Mouse (Mus musculus) liver, embryonic 11.5 days (tissue): ENCODE measurements around the gene Hsd17b2. TPM values are rescaled to one million over a fixed set of nuclear protein-coding genes. Genes with fewer than 3 reads are reported as not detected.
A peak's percentile ranks its signal among the peaks of the same experiment; 100 is the strongest.
"Not testable (repeated sequence)": the region's sequence is repeated elsewhere in the genome, so short reads cannot be mapped to it uniquely, and the experiment has no call there.

Experiments
- ATAC-seq: fragments of 200-750 bp; cut with Nextera tagmentation; replicated peaks from 2 replicates; pipeline ENCODE4 v1.8.0; 2017; ENCODE audit warnings: moderate number of reproducible peaks, mild to moderate bottlenecking, moderate TSS enrichment, moderate library complexity; ENCODE audit not compliant: low FRiP score
- DNase-seq: peaks from one replicate; pipeline ENCODE4 v3.0.0-alpha.2; 2017; ENCODE audit warnings: low spot score
- H3K27ac ChIP-seq: fragments of 300-500 bp; sonication (generic); 2 replicates; pipeline ENCODE4 v1.5.1; 2014; ENCODE audit warnings: mild to moderate bottlenecking, low read depth, low read length, control low read depth
- H3K27me3 ChIP-seq: fragments of 300-500 bp; sonication (generic); replicated peaks from 2 replicates; pipeline ENCODE4 v1.6.1; 2014; ENCODE audit warnings: low read length, mixed read lengths; ENCODE audit not compliant: control insufficient read depth, insufficient read depth
- H3K36me3 ChIP-seq: fragments of 300-500 bp; sonication (generic); 2 replicates; pipeline ENCODE4 v1.6.1; 2014; ENCODE audit warnings: mild to moderate bottlenecking, low read length, moderate library complexity, mixed read lengths; ENCODE audit not compliant: control insufficient read depth, insufficient read depth
- H3K4me1 ChIP-seq: fragments of 300-500 bp; sonication (generic); replicated peaks from 2 replicates; pipeline ENCODE4 v1.6.1; 2014; ENCODE audit warnings: low read length, mixed read lengths; ENCODE audit not compliant: control insufficient read depth, insufficient read depth
- H3K4me2 ChIP-seq: fragments of 300-500 bp; sonication (generic); 2 replicates; pipeline ENCODE4 v1.6.1; 2014; ENCODE audit warnings: mild to moderate bottlenecking, control low read depth, moderate library complexity
- H3K4me3 ChIP-seq: fragments of 300-500 bp; sonication (generic); 2 replicates; pipeline ENCODE4 v1.5.1; 2014; ENCODE audit warnings: low read depth, low read length, control low read depth
- H3K9ac ChIP-seq: fragments of 300-500 bp; sonication (generic); 2 replicates; pipeline ENCODE4 v1.6.1; 2014; ENCODE audit warnings: low read depth, low read length, control low read depth
- H3K9me3 ChIP-seq: fragments of 300-500 bp; sonication (generic); 2 replicates; pipeline ENCODE4 v1.6.1; 2016; ENCODE audit warnings: low read length, inconsistent platforms, mixed read lengths; ENCODE audit not compliant: control insufficient read depth
- WGBS: fragments of 180-500 bp; shearing (Covaris S2); extraction: QIAGEN DNeasy Blood & Tissue Kit; methylation state at CpG from one replicate; pipeline ENCODE4 v1.1.7; 2014; 5-methylcytosine and 5-hydroxymethylcytosine counted together
- polyA plus RNA-seq: library from polyadenylated mRNA; unstranded; fragments of >200 nt; fragmentation: Nextera tagmentation; extraction: Ambion mirVana; gene quantifications from 2 replicates; pipeline ENCODE4 v1.2.1, GENCODE M21; 2014

The Hsd17b2 gene
- polyA plus RNA-seq, 1 experiment from 2014 or later = 15.6 TPM

DNA sequence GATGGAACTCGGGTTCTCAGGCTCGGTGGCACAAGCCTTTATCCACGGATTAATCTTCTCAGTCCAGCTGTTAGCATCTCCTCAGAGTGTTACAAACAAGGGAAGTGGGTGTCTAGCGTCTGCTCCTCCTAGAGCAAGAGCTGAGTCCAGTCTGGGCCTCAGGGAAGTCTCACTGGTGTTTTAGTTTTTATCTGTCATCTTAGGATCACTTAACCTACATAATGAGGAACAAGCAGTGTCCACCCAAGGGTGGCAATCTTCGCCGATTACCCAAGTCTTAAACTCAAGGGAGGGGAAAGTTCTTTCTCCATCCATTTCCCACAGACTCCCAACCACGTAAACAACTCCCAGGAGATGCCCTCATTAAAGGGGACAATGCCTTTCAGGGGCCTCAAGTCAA lies 24.8 kb downstream of the Hsd17b2 start:
- H3K9ac ChIP-seq = no peak overlapping the region
- H3K4me3 ChIP-seq = no peak overlapping the region
- H3K4me2 ChIP-seq = no peak overlapping the region
- WGBS = 52% methylated on average over 7 of the region's 7 CpGs
- ATAC-seq (no peak), DNase-seq (no peak)
- no peaks in the 10 kb centered on the region for H3K36me3 ChIP-seq
- H3K4me1 ChIP-seq = no peaks in the 10 kb centered on the region
- no peaks in the 10 kb centered on the region for H3K27me3 ChIP-seq
- H3K9me3 ChIP-seq = no peaks in the 10 kb centered on the region
- H3K27ac ChIP-seq = no peak overlapping the region

DNA sequence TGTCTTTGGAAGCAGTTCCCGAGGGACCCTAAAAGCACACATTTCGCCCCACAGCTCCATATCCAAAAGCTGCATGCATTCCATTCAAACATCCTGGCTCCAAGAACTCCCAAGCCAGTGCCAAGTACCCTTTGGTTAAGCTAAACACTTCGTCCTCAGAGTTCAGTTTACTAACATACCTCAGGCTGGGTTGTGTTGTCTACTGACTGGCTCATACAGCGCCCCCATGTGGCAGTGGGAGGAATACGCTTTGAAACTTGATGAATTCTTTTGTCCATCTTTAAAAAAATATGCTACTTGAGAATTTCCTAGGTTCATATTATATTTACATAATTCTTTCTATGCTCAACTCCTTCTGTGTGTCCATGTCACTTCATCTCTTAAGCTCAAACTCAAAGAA lies 25.9 kb downstream of the Hsd17b2 start:
- no peaks in the 10 kb centered on the region for H3K9me3 ChIP-seq
- no peak overlapping the region for H3K27ac ChIP-seq
- no peaks in the 10 kb centered on the region for H3K4me1 ChIP-seq
- H3K27me3 ChIP-seq = no peaks in the 10 kb centered on the region
- H3K36me3 ChIP-seq = no peaks in the 10 kb centered on the region
- no peak for ATAC-seq
- H3K9ac ChIP-seq = no peak overlapping the region
- whole genome bisulfite sequencing = 62% methylated on average over 5 of the region's 5 CpGs
- no peak overlapping the region for H3K4me2 ChIP-seq
- no peak overlapping the region for H3K4me3 ChIP-seq
- DNase-seq = no peak

DNA sequence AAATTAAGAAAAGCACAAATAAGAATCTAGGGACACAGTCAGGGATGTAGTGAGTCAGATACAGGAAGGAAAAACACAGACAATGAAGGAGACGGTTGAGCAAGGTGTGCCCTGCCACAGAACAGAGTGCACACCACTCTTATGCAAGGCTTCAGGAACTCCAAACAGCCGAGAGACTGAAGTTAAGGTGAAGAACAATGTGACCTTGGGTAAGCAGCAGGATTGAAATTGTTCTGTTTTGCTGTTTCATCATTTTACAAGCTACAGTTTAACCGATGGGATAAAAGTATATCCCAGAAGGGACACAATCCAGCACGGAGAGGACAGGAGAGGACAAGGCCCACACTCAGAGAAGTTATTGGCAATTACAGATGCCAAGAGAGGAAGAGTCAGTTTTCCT lies 26.5 kb downstream of the Hsd17b2 start:
- no peaks in the 10 kb centered on the region for H3K9me3 ChIP-seq
- WGBS = 78% methylated on average over 4 of the region's 4 CpGs
- H3K36me3 ChIP-seq = no peaks in the 10 kb centered on the region
- H3K27ac ChIP-seq = no peak overlapping the region
- H3K4me3 ChIP-seq = no peak overlapping the region
- no peak overlapping the region for H3K9ac ChIP-seq
- DNase-seq (no peak), ATAC-seq (no peak)
- no peaks in the 10 kb centered on the region for H3K27me3 ChIP-seq
- H3K4me2 ChIP-seq = no peak overlapping the region
- no peaks in the 10 kb centered on the region for H3K4me1 ChIP-seq

DNA sequence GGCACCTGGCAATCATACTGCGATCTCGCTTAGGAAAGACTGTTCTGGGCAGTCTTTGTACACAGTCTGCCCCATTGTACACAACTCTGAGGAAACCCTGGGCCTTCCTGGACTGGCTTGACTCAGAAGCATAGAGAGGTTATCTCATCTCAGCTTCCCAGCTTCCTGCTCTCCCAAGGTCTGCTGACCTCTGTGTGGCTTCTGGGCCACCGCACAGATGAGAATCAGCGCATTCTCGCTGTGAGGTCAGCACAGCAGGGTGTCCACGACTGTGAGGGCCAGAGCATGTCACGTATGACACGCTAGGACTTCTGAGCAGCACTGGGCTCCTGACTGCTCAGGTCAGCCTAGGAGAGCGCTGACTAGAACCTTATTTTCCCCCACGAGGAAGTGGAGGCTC lies 29.3 kb downstream of the Hsd17b2 start:
- ATAC-seq (peak; percentile 38), DNase-seq (no peak)
- no peak overlapping the region; the same call in 1 of the 2 replicates for H3K27ac ChIP-seq
- no peak overlapping the region for H3K4me2 ChIP-seq
- no peaks in the 10 kb centered on the region for H3K36me3 ChIP-seq
- no peaks in the 10 kb centered on the region for H3K4me1 ChIP-seq
- no peak overlapping the region for H3K9ac ChIP-seq
- no peak overlapping the region for H3K4me3 ChIP-seq
- 29% methylated on average over 10 of the region's 10 CpGs for WGBS
- H3K9me3 ChIP-seq = no peaks in the 10 kb centered on the region
- no peaks in the 10 kb centered on the region for H3K27me3 ChIP-seq

DNA sequence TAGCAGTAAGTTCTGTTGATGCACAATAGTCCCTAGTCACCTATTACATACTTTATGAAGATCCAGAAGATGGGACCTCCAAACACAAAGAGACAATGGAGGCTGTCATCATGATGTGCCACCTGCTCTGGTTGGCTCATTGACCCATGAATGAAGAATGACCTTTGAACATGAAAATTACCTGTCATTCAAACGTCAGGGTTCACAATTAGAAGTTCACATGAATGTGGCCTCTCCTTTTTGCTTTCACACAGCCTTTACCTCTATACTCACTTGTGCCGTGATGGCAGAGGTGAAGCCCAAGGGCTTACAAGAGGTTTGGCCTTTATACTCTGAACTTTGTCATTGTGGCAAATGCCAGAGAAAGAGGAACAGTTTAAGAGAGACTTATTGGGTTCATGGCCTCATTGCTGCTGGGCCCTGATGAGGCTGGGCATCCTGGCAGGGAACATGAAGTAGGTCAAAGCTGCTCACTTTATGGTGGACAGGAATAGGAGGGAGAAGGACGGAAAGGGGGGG lies 35.0 kb downstream of the Hsd17b2 start:
- WGBS = 75% methylated on average over 3 of the region's 3 CpGs

DNA sequence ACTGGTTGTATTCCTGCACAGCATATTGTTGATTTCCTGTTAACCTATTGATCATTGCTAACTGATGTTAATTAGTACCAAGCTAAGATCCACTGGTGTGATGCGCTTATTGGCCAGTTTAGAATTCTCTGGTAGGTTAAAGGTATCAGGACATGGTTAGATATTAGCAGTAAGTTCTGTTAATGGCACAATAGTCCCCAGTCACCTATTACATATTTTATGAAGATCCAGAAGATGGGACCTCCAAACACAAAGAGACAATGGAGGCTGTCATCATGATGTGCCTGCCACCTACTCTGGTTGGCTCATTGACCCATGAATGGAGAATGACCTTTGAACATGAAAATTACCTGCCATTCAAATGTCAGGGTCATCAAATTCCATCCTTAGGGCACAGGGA lies 36.5 kb downstream of the Hsd17b2 start:
- not testable (repeated sequence) for H3K9ac ChIP-seq, H3K27me3 ChIP-seq, H3K36me3 ChIP-seq, H3K4me2 ChIP-seq, H3K4me1 ChIP-seq, H3K9me3 ChIP-seq, DNase-seq, H3K4me3 ChIP-seq, ATAC-seq, H3K27ac ChIP-seq
- 95% methylated on average over 1 of the region's 1 CpGs for WGBS

More for the DNA sequence above, 35.0 kb downstream of the Hsd17b2 start:
- Histone ChIP-seq H3K4me2 (no peak overlapping the region), H3K27ac (no peak overlapping the region), H3K4me3 (no peak overlapping the region), H3K4me1 (no peaks in the 10 kb centered on the region), H3K9ac (no peak overlapping the region), H3K9me3 (no peaks in the 10 kb centered on the region), H3K36me3 (no peaks in the 10 kb centered on the region), H3K27me3 (no peaks in the 10 kb centered on the region)
- no peak for ATAC-seq
- DNase-seq = no peak

DNA sequence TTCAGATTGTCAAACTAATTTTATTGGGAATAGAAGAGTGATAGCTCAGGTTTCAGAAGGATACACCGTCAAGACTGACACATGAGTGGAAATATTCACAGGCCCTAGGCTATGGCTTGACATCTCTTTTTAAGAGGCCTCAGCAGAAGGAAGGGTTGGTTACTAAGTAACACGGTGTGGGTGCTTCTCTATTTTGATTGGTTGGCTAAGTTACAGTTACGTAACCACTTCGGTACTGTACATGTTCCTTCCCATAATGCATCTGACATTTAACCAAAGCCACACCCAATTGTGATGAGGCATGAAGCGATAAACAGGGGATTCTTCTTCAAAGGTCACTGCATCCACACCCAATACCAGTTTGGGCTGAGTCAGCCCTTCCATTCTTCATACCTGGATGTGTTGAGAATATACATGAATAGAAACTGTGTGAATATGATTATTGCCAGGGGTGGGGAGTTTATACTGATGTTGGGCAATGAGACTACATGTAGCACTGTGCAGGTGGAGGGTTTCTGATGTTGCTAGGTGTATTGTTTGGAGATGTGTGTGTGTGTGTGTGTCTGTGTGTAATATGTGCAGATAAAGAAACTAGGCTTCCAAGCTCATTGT lies 38.8 kb downstream of the Hsd17b2 start:
- H3K4me1 ChIP-seq = no peaks in the 10 kb centered on the region
- DNase-seq = no peak
- no peaks in the 10 kb centered on the region for H3K9me3 ChIP-seq
- H3K27ac ChIP-seq = no peak overlapping the region
- H3K9ac ChIP-seq = no peak overlapping the region
- H3K4me3 ChIP-seq = no peak overlapping the region
- H3K27me3 ChIP-seq = no peaks in the 10 kb centered on the region
- H3K36me3 ChIP-seq = no peaks in the 10 kb centered on the region
- no peak for ATAC-seq
- 85% methylated on average over 5 of the region's 5 CpGs for WGBS
- H3K4me2 ChIP-seq = no peak overlapping the region

DNA sequence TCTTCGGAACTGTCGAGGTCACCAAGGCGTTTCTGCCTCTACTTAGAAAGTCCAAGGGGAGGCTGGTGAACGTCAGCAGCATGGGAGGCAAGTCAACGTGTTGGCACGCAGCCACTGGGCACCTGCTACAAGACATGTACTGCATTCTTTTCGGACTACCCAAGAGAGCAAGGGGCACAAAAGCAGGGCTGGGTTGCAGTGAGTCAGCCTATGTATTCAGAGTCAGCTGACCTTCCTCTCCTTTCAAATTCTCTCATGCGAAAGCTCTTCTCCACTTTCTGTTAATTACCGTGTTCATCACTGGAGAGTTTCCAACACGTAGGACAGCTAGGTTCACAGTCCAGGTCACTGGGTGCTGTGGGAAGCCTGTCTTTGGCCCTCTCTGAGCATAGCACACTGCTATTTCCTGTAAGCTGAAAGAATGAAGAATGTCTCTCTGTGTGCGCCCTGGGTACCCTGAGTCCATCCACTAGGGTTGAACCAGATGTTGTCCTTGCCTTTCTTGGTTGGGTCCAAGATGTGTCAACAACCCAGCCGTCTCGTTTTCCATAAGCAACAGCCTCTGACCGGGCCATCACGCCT lies 40.8 kb downstream of the Hsd17b2 start:
- Histone ChIP-seq H3K27me3 (no peaks in the 10 kb centered on the region), H3K9ac (no peak overlapping the region), H3K4me3 (no peak overlapping the region), H3K9me3 (no peaks in the 10 kb centered on the region), H3K4me2 (no peak overlapping the region), H3K36me3 (no peaks in the 10 kb centered on the region), H3K4me1 (no peaks in the 10 kb centered on the region), H3K27ac (no peak overlapping the region)
- WGBS = 81% methylated on average over 15 of the region's 15 CpGs
- no peak for ATAC-seq
- no peak for DNase-seq

DNA sequence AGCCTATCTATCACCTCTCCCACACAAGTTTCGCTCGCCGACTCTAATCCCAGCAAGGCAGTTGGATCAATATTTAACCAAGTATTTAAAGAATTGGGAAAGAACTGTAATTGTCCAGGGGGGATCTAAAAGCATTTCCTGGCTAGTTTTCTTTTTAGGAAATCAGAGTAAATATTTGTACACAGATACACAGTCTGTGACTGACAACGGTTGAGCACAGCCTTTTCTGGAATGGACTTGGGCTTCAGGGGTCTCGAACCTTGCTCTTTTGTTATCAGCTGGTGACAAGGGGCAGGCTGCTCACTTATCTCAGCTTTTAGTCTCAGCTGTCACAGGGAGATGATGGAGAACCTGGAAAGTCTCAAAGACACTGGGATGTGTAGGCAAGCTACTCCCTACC lies 44.9 kb downstream of the Hsd17b2 start:
- WGBS = 58% methylated on average over 5 of the region's 5 CpGs
- Histone ChIP-seq H3K4me3 (no peak overlapping the region), H3K4me2 (no peak overlapping the region)

More for the DNA sequence above, 44.9 kb downstream of the Hsd17b2 start:
- Histone ChIP-seq H3K9ac (no peak overlapping the region), H3K27ac (no peak overlapping the region), H3K36me3 (no peaks in the 10 kb centered on the region), H3K4me1 (no peaks in the 10 kb centered on the region), H3K9me3 (no peaks in the 10 kb centered on the region), H3K27me3 (no peaks in the 10 kb centered on the region)
- DNase-seq (no peak), ATAC-seq (no peak)
